Mouse (Mus musculus): ENCODE measurements around the gene Tnk2. TPM values are rescaled to one million over a fixed set of nuclear protein-coding genes. Genes with fewer than 3 reads are reported as not detected.

Tnk2 gene
- 0.90 TPM for polyA plus RNA-seq (2014; fragmentation: Illumina TruSeq; extraction: RNeasy Lipid Tissue Mini Kit (QIAGEN cat#74804); ENCODE audit: low read depth, low replicate concordance)

GRCm38 (mm10) chr16:32643661-32644061, at the start of gene Tnk2:
Tnk2 (plus strand) TSS chr16:32643874.

GRCm38 (mm10) chr16:32608712-32609400, 34.8 kb upstream of the Tnk2 start, which contains the start of gene Tfrc:
Tfrc (plus strand) TSS chr16:32608920.

Other genes starting within 250 kb of the Tnk2 start
- 0.28 TPM for gene Tm4sf19, start 243.4 kb upstream of the Tnk2 start, polyA plus RNA-seq (2014; fragmentation: Illumina TruSeq; extraction: RNeasy Lipid Tissue Mini Kit (QIAGEN cat#74804); ENCODE audit: low read depth, low replicate concordance)
- gene Tctex1d2, start 224.2 kb upstream of the Tnk2 start, polyA plus RNA-seq (2014; fragmentation: Illumina TruSeq; extraction: RNeasy Lipid Tissue Mini Kit (QIAGEN cat#74804); ENCODE audit: low read depth, low replicate concordance) = 396 TPM
- 62.2 TPM for gene Pcyt1a, start 213.0 kb upstream of the Tnk2 start, polyA plus RNA-seq (2014; fragmentation: Illumina TruSeq; extraction: RNeasy Lipid Tissue Mini Kit (QIAGEN cat#74804); ENCODE audit: low read depth, low replicate concordance)
- not detected for gene Slc51a, start 156.0 kb upstream of the Tnk2 start, polyA plus RNA-seq (2014; fragmentation: Illumina TruSeq; extraction: RNeasy Lipid Tissue Mini Kit (QIAGEN cat#74804); ENCODE audit: low read depth, low replicate concordance)
- gene Zdhhc19, start 147.6 kb upstream of the Tnk2 start, polyA plus RNA-seq (2014; fragmentation: Illumina TruSeq; extraction: RNeasy Lipid Tissue Mini Kit (QIAGEN cat#74804); ENCODE audit: low read depth, low replicate concordance) = 15.5 TPM
- gene Tfrc, start 35.0 kb upstream of the Tnk2 start, polyA plus RNA-seq (2014; fragmentation: Illumina TruSeq; extraction: RNeasy Lipid Tissue Mini Kit (QIAGEN cat#74804); ENCODE audit: low read depth, low replicate concordance) = 33.7 TPM
- gene Muc4, start 92.0 kb downstream of the Tnk2 start, polyA plus RNA-seq (2014; fragmentation: Illumina TruSeq; extraction: RNeasy Lipid Tissue Mini Kit (QIAGEN cat#74804); ENCODE audit: low read depth, low replicate concordance) = 11.9 TPM
- gene Muc20, start 153.6 kb downstream of the Tnk2 start, polyA plus RNA-seq (2014; fragmentation: Illumina TruSeq; extraction: RNeasy Lipid Tissue Mini Kit (QIAGEN cat#74804); ENCODE audit: low read depth, low replicate concordance) = 0.83 TPM
- not detected for gene Smbd1, start 166.6 kb downstream of the Tnk2 start, polyA plus RNA-seq (2014; fragmentation: Illumina TruSeq; extraction: RNeasy Lipid Tissue Mini Kit (QIAGEN cat#74804); ENCODE audit: low read depth, low replicate concordance)
- gene Fyttd1, start 233.6 kb downstream of the Tnk2 start, polyA plus RNA-seq (2014; fragmentation: Illumina TruSeq; extraction: RNeasy Lipid Tissue Mini Kit (QIAGEN cat#74804); ENCODE audit: low read depth, low replicate concordance) = 695 TPM
- gene Rubcn, start 233.9 kb downstream of the Tnk2 start, polyA plus RNA-seq (2014; fragmentation: Illumina TruSeq; extraction: RNeasy Lipid Tissue Mini Kit (QIAGEN cat#74804); ENCODE audit: low read depth, low replicate concordance) = 19.2 TPM

All from testis, adult 10 weeks (tissue).